Mouse (Mus musculus): Measurements from ENCODE around the gene Scimp. TPM values are rescaled to one million over a fixed set of nuclear protein-coding genes. Genes with fewer than 3 reads are reported as not detected.
"Not testable (repeated sequence)": the region's sequence is repeated elsewhere in the genome, so short reads cannot be mapped to it uniquely, and the experiment has no call there.

Scimp gene
- total RNA-seq, 2 experiments from 2014 or later: not detected

DNA sequence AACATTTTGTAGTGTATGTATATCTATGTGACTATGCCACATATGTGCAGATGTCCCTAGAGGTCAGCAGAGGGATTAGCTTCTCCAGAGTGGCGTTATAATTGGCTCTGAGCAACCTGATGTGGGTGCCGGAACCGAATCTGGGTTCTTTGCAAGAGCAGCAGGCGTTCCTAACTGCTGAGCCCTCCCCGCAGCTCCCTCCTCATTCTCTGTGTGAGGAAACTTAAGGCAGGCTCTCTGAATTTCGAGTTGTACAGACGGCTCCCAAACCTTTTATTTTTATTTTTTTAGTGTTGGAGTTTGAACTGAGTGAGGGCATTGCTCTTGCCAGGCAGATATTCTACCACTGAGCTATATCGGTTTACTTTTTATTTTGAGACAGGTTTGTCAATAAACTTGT is 2.7 kb upstream of the Scimp start:
- no peak for DNase-seq (ENCODE audit: extremely low spot score in 1 of 2, low spot score in 1 of 2)

DNA sequence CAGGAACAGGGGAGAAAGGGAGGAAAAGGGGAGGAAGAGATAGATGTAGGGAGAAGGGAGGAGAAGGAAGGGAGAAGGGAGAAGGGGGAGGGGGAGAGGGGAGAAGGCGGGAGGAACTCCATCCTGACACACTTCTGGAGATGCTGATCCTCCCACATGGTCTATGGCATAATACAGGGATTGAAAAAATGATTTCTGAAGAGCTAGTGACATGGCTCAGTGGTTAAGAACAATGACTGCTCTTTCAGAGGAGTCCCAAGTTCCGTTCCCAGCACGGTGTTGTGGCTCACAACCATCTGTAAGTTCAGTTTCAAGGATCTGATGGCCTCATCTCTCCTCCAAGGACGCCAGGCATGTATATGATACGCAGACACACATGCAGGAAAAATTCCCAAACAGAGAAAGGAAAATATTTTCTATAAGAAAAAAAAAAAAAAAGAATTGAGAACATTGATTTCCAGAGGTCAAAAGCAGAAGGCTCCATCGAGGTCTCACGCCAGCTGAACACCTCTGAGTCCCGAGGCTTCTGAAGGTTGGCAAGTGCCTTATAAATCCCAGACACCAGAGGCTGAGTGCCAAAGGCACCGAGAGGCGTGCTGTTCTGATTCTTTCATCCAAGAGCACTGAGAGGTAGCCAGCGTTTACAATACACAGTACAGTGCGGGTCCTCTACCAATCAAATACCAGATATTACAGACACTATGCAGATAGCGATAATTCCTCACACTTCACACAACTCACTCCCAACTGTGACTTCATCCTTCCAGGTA is 730 bp downstream of the Scimp start:
- no peak for DNase-seq (ENCODE audit: extremely low spot score in 1 of 2, low spot score in 1 of 2)

DNA sequence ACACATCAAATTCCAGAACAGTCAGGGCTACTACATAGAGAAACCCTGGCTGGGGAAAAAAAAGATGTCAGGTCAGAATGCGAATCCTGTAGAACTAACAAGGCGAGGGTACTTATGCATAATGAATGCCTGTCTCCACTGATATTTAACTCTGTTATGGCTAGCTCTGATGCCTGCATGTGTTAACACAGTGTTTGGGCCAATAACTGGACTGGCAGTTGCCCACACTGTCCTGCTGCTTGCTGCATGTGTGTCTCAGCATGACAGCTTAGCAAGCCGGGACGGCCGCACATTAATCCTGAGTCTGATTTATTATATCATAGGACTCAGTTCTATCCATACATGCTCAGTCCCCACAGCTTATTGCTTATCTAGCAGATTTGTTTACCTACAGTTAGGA is 1.3 kb downstream of the Scimp start:
- DNase-seq (ENCODE audit: extremely low spot score in 1 of 2, low spot score in 1 of 2): no peak

DNA sequence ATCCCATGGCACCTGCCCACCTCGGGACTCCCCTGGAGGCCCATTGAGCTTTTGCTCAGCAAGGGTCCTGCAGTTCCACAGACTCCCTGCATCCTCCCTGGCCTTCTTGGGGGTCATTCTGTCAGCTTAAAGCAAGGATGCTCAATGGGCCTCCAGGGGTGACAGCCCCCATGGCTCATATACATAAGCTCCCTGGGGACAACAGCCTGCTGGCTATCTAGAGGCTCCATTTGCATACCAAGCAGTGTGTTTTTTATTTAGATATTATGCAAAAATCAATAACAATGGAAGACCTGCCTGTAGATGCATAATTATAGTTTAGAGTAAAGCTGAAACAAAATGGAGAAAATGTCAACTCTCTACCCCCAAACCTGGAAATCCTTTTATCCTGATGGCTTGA is 3.4 kb downstream of the Scimp start:
- no peak for DNase-seq (ENCODE audit: extremely low spot score in 1 of 2, low spot score in 1 of 2)

DNA sequence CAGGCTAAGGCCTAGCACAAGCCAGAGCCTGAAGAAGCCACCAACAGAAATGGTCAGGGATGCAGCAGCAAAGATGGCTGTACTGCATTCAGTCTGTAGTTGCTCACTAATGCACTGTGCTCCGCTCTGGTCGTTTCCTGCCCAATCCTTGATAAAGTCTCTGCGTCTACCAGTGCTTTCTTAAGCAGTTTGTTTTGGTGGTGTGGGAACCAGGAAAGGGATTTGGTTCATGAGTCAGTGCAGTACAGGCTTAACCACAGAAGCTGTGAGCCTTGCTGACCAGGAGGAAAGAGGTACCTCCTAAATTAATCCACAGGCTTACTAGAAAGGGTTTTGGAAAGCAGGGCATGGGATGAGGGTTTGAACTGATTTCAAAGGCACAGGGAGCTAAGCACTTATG is 4.3 kb downstream of the Scimp start:
- DNase-seq (ENCODE audit: extremely low spot score in 1 of 2, low spot score in 1 of 2): no peak

DNA sequence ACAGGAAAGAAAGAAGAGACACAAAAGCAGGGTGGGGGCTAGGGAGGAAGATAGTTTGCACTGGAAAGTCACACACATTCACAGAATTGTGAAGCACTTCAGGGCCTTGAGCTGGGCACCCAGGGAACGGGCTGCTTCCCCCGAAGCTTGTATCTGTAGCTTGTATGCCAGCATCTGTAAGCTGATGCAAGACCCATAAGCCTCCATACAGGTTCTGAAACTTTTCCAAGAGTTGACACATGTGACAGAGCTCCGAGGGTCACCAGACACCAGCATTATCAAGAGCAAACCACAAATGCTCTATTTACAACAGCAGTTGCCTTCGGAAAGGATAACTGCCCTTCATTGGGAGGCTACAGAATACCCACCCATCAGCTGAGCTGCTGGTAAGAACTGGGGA is 4.8 kb downstream of the Scimp start:
- DNase-seq (ENCODE audit: extremely low spot score in 1 of 2, low spot score in 1 of 2): no peak

DNA sequence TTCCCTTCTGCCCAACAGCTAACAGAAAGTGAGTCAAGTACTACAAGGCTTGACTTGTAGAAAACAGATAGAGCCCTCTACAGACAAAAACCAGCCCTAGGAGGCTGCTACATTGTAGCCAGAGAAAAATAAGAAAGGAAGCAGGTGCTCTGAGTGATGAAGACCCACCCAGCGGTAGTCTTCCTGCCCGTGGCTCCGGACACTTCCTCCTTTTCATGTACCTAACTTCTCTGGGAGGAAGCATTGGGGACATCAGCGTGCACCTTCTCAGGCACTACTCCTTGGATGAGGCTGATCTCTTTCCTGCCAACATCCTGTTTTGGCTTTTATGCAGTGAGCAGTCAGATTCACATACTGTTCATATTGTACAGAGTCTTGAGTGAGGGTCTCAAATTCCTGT is 5.7 kb downstream of the Scimp start:
- DNase-seq (ENCODE audit: extremely low spot score in 1 of 2, low spot score in 1 of 2): no peak

DNA sequence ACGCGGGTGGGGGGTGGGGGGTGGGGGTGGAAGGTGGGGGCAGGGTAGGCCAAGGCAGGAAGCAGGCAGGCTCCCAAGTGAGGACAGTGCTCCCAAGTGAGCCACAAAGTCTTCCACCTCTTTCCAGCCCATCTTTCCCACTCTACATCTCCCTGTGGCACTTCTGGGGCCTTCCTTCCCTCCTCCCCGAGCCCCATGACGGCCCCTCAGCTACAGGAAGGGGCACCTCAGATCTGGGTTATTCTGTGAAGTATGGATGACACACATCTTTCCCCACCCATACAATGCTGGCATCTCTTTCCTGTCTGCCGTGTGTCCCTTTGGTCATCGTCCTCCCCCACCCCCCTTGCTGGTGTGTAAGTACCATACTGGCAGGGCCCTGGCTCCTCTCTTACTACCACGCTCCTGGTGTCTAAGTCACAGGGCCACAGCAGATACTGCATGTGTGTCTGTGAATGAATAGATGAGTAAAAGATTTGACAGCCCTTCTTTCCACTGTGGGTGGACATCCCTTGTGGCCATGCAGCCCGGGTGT is 6.7 kb downstream of the Scimp start:
- no peak for DNase-seq (ENCODE audit: extremely low spot score in 1 of 2, low spot score in 1 of 2)

DNA sequence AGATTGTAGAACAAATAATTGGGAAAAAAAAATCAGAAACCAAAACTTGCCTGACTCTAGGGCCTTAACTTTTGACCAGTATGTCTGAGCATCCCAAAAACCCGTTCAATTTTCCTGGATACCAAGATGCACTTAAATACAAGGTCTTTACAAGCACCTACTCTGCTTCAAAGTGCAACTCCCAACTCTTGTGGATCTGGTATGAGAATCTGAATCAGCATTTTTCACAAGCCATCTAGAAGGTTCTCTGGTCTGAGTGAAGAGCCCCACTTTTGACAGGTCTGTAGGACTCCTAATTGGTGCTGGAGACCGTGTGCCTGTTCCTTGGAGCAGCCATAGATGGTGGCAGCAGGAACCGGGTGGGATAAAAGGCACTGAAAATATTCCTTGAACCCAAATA is 8.0 kb downstream of the Scimp start:
- DNase-seq (ENCODE audit: extremely low spot score in 1 of 2, low spot score in 1 of 2): no peak

DNA sequence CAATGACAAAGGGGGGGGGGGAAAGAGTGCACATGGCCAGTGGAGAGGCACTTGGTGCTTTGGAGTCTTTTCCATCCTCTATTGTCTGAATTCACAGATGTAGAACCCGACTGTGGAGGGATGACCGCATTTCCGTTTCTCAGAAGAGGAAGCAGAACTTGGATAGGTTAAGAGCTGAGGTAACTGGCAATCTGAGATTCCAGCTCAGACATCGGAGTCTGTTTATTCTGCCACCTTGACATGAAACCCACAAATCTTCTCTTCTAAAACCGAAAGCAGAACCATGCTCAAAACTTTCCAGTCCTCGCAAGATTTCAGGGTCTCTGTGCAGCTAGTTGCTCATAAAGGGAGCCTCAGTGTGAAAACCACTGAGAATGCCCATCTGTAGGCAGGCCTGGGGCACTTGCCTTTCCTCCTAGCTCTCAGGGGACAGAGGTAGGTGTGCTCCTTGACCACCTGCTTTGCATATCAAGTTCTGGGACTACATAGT is 8.6 kb downstream of the Scimp start:
- DNase-seq (ENCODE audit: extremely low spot score in 1 of 2, low spot score in 1 of 2): no peak

DNA sequence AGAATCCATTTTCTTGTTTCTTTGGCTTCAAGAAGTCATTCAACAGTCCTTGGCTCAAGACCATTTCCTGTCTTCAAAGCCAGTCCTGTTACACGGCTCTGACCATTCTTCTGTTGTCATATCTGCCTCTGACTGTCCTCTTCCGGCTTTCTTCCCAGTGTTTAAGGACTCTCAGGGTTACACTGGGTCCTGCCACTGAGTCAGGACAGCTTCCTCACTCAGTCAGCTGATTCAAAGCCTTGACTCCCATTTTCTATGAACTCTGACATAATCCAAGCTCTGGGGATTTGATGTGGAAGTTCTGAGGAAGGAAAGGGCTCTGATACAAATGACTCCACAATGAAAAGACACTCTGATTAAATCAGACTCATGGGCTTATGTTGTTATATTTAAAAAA is 9.5 kb downstream of the Scimp start:
- no peak for DNase-seq (ENCODE audit: extremely low spot score in 1 of 2, low spot score in 1 of 2)

DNA sequence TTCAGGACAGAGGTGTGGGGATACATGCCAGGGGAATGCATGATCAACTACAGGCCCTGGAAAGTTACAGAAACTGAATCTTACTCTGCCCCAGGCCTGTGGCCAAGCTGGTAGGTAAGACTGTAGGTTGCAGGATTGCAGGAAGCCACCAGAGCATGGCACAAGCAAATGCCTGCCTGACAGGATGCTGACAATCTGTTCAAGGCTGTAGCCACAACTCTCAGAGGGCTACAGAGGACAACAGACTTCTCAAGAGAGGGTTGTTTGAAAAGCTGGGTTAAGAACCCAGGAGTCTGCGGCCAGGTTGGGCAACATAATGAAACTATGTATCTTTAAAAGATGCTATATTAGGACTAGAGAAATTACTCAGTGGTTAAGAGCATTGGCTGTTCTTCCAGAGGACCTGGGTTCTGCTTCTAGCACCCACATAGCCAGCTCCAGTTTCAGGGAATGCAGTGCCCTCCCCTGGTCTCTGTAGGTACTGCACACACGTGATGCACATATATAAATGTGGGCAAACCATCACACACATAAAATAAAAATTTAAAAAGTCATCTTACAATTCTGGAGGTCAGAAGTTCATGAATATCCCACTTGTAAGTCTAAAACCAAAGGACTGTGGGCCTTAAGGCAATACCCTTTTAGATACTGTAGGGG is 10.1 kb downstream of the Scimp start:
- DNase-seq (ENCODE audit: extremely low spot score in 1 of 2, low spot score in 1 of 2): no peak

DNA sequence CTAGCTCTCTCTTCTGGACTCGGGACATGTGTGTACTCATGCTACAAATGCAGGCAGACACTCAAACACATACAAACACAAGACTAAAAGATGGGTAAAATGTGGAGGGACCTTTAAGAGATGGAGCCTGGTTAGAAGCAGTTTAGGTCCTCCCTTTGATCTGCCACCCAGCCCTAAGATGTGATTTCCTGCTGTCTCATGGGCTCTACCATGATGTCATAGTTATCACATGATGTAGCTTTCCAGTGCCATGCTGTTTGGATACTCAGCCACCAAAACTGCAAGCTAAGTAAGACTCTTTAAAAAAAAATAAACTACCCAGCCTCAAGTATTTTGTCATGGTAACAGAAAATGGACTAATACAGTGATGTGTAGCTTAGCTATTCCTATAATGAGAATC is 20.0 kb downstream of the Scimp start:
- no peak for DNase-seq (ENCODE audit: extremely low spot score in 1 of 2, low spot score in 1 of 2)

DNA sequence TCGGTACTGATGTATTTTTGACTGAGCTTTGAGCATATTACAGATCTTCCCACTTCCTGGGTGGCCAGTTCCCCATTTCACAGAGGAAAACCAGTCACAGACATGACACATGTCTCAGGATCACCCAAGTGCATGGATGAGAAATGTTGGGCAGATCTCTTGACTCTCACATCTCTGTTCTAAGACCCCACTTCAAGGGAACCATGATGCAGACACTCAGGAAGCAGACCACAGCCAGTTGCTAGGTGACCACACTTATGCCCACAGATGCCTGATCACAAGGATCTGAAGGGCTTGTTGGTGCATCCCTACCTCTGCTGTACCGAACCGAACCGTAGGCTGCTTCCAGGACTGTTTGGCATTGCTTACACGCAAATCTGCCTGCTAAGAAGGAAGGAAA is 20.7 kb downstream of the Scimp start:
- no peak for DNase-seq (ENCODE audit: extremely low spot score in 1 of 2, low spot score in 1 of 2)

DNA sequence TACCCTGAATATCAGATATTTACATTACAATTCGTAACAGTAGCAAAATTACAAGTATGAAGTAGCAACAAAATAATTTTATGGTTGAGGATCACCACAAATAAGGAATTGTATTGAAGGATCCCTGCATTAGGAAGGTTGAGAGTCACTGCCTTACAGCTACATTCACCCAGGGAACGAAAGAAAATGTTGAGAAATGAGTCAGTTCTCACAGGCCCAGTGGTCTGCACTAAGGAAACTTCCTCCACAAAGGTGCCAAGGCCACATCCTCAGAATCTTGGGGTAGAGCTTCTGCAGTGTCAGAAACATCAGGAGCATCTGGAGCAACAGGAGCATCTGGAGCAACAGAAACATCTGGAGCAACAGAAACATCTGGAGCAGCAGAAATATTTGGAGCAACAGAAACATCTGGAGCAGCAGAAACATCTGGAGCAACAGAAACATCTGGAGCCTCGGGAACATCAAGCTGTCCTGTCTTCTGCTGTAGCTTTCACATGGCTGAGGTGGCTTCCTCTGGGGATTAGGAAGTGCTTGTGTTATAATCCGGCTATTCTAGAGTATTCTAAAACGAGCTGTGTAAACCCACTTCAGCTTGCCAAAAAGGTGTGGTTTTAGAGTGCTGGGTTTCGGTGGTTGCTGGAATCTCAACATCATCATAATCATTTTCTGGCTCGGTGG is 21.4 kb downstream of the Scimp start:
- no peak for DNase-seq (ENCODE audit: extremely low spot score in 1 of 2, low spot score in 1 of 2)

DNA sequence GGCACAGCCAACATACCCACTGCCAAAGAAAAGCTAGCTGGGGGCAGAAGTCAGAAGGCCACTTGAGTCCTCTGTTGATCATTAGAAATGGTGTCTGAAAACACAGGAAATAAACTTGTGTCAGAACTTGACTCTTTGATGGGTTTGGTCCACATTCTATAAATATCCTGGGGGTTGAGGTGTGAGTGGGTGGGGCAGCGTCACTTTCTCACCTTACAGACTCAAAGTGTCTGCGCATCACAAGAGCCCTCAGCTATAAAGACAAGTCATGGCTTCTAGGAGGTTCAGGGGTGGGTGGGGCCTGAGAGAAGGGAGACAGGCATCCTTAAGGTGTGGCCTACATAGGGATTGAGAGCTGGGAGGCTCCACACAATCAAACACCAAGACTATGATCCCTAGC is 22.0 kb downstream of the Scimp start:
- no peak for DNase-seq (ENCODE audit: extremely low spot score in 1 of 2, low spot score in 1 of 2)

DNA sequence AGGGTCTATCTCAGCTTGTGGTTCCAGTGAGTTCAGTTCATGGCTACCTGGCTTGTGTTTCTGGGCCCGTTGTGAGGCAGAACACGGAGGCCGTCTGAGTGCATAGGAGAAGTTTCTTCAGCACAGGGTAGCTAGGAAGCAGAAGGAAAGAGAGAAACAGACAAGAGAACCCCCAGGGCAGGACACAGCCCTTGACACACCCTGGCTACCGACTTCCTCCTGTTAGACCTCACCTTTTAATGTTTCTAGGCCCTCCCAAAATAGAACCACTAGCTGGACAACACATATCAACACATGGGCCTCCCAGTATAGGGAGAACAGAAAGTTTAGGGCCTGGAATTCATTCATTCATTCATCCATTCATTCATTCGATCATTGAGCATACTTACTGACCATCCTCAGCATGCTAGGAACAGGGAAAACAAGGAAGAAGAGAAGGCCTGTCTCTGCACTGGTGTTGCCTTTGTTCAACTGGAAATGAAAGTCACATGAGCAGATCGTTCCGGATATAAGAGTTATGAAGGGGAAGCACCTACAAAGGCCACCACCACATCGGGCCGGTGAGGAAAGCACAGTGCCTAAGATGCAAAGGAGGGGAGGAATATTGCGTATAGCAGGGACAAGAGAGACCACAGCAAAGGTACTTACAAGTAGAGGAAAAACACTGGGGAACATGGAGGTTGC is 23.3 kb downstream of the Scimp start:
- no peak for DNase-seq (ENCODE audit: extremely low spot score in 1 of 2, low spot score in 1 of 2)

DNA sequence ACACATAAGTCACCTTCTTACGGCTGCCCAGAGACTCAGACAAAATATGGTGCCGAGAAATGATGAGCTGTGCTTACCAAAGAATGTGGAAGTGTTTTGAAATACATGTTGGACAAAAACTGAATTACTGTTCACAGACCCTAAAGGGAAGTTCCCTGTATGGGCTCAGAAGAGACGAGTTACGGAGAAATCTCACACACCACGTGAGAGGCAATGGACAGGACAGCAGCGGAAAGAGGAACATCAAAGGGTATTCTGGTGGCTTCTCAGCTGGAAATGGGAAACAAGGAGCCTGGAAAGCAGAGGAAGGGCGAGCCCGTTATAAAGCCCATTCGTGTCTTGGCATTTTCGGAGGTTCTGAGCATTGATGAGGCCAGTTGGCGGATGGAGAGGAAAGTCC is 25.3 kb downstream of the Scimp start:
- DNase-seq (ENCODE audit: extremely low spot score in 1 of 2, low spot score in 1 of 2): no peak

DNA sequence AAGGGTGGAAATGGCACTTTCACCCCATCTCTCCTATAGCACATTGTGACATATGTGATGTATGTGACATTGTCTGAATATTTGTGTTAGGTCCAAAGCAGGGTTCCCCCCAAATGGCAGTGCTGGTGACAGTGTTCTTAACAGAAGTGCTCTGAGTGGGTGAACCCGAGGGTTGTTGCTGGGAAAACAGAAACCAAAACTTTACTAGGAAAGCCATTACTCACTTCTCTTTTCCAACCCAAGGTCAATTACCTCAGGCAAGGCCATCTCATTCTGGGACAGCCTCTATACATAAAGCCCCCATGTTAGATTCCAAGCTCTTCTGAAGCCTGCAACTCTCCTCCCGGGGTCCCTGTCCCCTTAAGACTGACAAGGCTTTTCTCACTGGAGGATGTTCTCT is 26.5 kb downstream of the Scimp start:
- DNase-seq (ENCODE audit: extremely low spot score in 1 of 2, low spot score in 1 of 2): no peak

DNA sequence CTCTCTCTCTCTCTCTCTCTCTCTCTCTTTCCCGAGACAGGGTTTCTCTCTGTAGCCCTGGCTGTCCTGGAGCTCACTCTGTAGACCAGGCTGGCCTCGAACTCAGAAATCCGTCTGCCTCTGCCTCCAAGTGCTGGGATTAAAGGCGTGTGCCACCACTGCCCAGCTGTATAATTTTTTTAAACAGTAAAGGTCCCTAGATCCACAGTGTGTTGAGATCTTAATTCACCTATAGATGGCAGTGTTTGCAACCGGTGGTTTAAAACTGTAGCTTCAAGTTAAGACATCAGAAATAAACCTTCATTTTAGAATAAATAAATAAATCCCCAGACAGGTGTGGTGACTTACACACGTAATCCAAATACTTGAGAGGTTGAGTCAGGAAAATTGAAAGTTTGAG is 34.3 kb downstream of the Scimp start:
- DNase-seq (ENCODE audit: extremely low spot score in 1 of 2, low spot score in 1 of 2): not testable (repeated sequence)

DNA sequence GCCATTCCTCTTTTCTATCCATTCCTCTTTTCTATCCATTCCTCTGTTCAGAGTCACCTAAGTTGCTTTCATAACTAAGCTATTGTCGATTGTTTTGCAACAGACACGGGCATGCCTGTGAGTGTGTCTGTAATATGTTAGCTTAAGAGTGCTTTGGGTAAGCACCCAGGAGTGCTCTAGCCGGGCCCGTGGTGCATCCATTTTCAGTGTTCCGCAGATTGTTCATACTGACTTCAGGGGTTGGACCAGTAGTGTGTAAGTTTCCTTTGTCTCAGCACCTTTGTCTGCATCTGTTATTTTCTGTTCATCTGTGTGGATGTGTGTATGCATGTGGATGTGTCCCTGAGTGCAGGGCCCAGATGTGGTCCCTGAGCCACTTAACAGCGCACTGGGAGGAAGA is 34.8 kb downstream of the Scimp start:
- DNase-seq (ENCODE audit: extremely low spot score in 1 of 2, low spot score in 1 of 2): no peak
